Mouse (Mus musculus) hindbrain, embryonic 13.5 days (tissue): ENCODE measurements around the gene Ctdsp2. TPM values are rescaled to one million over a fixed set of nuclear protein-coding genes. Genes with fewer than 3 reads are reported as not detected.

Experiments
- ATAC-seq: fragments of 200-750 bp; cut with Nextera tagmentation; 2 replicates; pipeline ENCODE4 v1.8.0; 2017; ENCODE audit warnings: moderate TSS enrichment; ENCODE audit not compliant: low FRiP score
- H3K27ac ChIP-seq: fragments of 300-500 bp; sonication (generic); 2 replicates; pipeline ENCODE4 v1.5.1; 2015; ENCODE audit warnings: inconsistent platforms, mild to moderate bottlenecking, moderate library complexity
- H3K27me3 ChIP-seq: fragments of 300-500 bp; sonication (generic); 2 replicates; pipeline ENCODE4 v1.6.1; 2015; ENCODE audit warnings: mild to moderate bottlenecking, inconsistent platforms
- H3K36me3 ChIP-seq: fragments of 300-500 bp; sonication (generic); 2 replicates; pipeline ENCODE4 v1.6.1; 2015; ENCODE audit warnings: mild to moderate bottlenecking, inconsistent platforms
- H3K4me1 ChIP-seq: fragments of 300-500 bp; sonication (generic); replicated peaks from 2 replicates; pipeline ENCODE4 v1.6.1; 2015; ENCODE audit warnings: inconsistent platforms
- H3K4me2 ChIP-seq: fragments of 300-500 bp; sonication (generic); 2 replicates; pipeline ENCODE4 v1.6.1; 2015; ENCODE audit warnings: inconsistent platforms, mild to moderate bottlenecking, moderate library complexity
- H3K4me3 ChIP-seq: fragments of 300-500 bp; sonication (generic); 2 replicates; pipeline ENCODE4 v1.5.1; 2015; ENCODE audit warnings: mild to moderate bottlenecking, inconsistent platforms
- H3K9ac ChIP-seq: fragments of 300-500 bp; sonication (generic); 2 replicates; pipeline ENCODE4 v1.6.1; 2015; ENCODE audit warnings: mild to moderate bottlenecking, inconsistent platforms
- H3K9me3 ChIP-seq: fragments of 300-500 bp; sonication (generic); 2 replicates; pipeline ENCODE4 v1.6.1; 2016; ENCODE audit warnings: inconsistent platforms
- WGBS: fragments of 180-500 bp; shearing (Covaris S2); methylation state at CpG from one replicate; pipeline ENCODE4 v1.1.7; 2015; 5-methylcytosine and 5-hydroxymethylcytosine counted together
- polyA plus RNA-seq: library from polyadenylated mRNA; unstranded; fragments of >200 nt; fragmentation: Nextera tagmentation; extraction: Ambion mirVana; gene quantifications from 2 replicates; pipeline ENCODE4 v1.2.1, GENCODE M21; 2015

Gene Ctdsp2
- polyA plus RNA-seq = 18.9 and 19.8 TPM in 2 replicates

DNA sequence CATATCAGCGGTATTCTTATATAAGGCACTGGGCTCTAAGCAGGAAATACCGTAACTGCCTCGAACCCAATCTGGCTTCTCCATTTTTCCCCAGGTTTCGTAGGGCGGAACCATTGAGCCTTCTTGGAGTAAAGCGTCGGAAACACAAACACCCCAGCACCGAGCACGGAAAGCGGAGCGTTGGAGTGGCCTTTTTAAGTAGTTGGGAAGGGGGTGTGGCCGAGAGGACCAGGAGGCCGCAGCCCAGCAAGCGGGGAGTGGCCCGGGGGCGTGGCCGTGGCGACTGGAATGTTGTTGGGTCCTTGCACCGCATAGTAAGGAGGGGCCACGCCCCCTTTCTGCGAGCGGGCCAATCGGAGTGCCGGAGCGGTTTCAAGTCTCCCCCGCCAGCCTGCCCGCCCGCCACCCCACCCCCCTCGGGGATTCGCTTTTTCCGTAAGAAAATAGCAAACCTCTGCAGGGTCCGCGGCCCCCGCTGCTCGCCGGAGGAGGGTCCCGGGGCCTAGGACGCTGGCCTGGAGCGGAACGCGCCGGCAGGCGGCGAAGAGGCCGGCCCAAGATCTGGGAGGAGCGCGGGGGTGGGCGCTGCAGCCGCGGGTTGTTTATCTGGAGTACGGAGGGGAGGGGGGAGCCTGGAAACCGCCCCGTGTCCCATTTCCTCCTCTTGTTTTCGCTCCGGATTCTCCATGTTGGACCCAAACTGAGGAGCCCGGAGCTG, at the start of gene Ctdsp2:
Gene Ctdsp2, plus strand, starts transcription at position 441 of the 718 bp plus-strand sequence.
- H3K9me3 ChIP-seq = no peaks in the 10 kb centered on the region
- H3K4me3 ChIP-seq = peak within 1 kb of the TSS; percentile 93
- peak within 1 kb of the TSS; percentile 96 for H3K4me2 ChIP-seq
- peak within 1 kb of the TSS; percentile 100 for H3K27ac ChIP-seq
- H3K36me3 ChIP-seq = no peaks in the 10 kb centered on the region
- H3K9ac ChIP-seq = peak within 1 kb of the TSS; percentile 95
- peaks cover 38% of the 10 kb centered on the region for H3K27me3 ChIP-seq
- ATAC-seq = peak; percentile 92
- H3K4me1 ChIP-seq = peaks cover 43% of the 10 kb centered on the region
- WGBS = under 1% methylated on average over 48 of the region's 56 CpGs

DNA sequence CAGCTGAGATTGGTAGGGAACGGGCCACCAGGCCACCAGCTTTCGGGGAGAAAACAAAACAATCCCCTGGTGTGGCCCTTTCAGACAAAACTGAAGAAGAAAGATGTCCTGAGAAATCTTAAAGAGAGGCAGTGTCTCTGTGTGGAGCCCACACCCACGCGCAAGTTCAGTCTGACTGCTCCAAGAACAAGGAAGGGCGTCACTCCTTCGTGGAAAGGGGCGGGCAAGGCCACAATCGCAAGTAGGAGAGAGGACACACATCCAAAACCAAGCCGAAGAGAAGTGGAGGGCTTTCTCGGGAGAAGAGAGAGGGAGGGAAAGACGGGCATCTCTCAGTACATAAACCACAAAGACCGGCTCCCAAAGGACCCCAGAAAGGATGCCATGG, 49.7 kb upstream of the Ctdsp2 start:
- Histone ChIP-seq H3K4me3 (peak overlapping the region; percentile 55), H3K9me3 (no peaks in the 10 kb centered on the region), H3K36me3 (no peaks in the 10 kb centered on the region), H3K27me3 (peaks cover 56% of the 10 kb centered on the region), H3K27ac (no peak overlapping the region), H3K4me2 (peak overlapping the region; percentile 78), H3K9ac (peak overlapping the region; percentile 81), H3K4me1 (peaks cover 44% of the 10 kb centered on the region)
- ATAC-seq = no peak
- WGBS = 16% methylated on average over 12 of the region's 12 CpGs

DNA sequence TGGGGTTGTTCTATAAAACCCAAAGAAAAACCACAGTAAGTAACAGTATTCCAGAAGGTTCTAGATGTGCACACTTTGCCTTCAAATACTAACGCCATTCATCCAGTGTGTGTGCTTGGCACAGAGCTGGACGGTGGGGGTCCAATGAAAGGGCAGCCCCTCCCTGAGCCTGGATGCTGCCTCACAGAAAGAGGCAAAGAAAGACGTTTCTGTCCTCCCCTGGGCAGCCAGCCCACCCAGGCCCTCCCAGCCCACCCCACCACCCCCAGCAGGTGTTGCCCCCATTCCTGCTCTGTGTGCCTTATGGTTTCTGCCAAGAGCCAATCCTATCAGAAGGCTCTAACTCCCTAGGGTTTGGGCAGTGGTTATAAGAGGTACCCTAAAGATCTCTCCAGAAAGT, 49.0 kb upstream of the Ctdsp2 start:
- no peaks in the 10 kb centered on the region for H3K36me3 ChIP-seq
- peak overlapping the region; percentile 72; the same call in 1 of the 2 replicates for H3K27ac ChIP-seq
- no peak overlapping the region for H3K4me3 ChIP-seq
- 49% methylated on average over 3 of the region's 3 CpGs for WGBS
- peaks cover 44% of the 10 kb centered on the region for H3K4me1 ChIP-seq
- no peaks in the 10 kb centered on the region for H3K9me3 ChIP-seq
- peaks cover 59% of the 10 kb centered on the region for H3K27me3 ChIP-seq
- H3K4me2 ChIP-seq = peak overlapping the region; percentile 78; the same call in 1 of the 2 replicates
- 0 out of 2 replicates have a peak, but pooled peaks have one; percentile 19 for ATAC-seq
- no peak overlapping the region for H3K9ac ChIP-seq

- no peaks in the 10 kb centered on the region for H3K9me3 ChIP-seq
- peak overlapping the region; percentile 51 for H3K9ac ChIP-seq
- no peak for ATAC-seq
- 0 out of 2 replicates have a peak overlapping the region, but pooled peaks have one; percentile 7 for H3K4me2 ChIP-seq
- WGBS = 29% methylated on average over 15 of the region's 15 CpGs
- peaks cover 59% of the 10 kb centered on the region for H3K27me3 ChIP-seq
- no peak overlapping the region for H3K4me3 ChIP-seq
- peak overlapping the region; percentile 72 for H3K27ac ChIP-seq
- no peaks in the 10 kb centered on the region for H3K36me3 ChIP-seq
- H3K4me1 ChIP-seq = peaks cover 47% of the 10 kb centered on the region
These were observed 48.0 kb upstream of the Ctdsp2 start for GRCm38 (mm10) chr10:126930270-126931121.

- no peak overlapping the region for H3K4me3 ChIP-seq
- 62% methylated on average over 8 of the region's 8 CpGs for WGBS
- H3K4me2 ChIP-seq = no peak overlapping the region
- peaks cover 51% of the 10 kb centered on the region for H3K4me1 ChIP-seq
- no peak overlapping the region for H3K9ac ChIP-seq
- ATAC-seq = no peak
- peaks cover 52% of the 10 kb centered on the region for H3K27me3 ChIP-seq
- H3K27ac ChIP-seq = peak overlapping the region; percentile 53
- H3K36me3 ChIP-seq = no peaks in the 10 kb centered on the region
- H3K9me3 ChIP-seq = no peaks in the 10 kb centered on the region
These were observed 47.3 kb upstream of the Ctdsp2 start for GRCm38 (mm10) chr10:126931123-126931759.

DNA sequence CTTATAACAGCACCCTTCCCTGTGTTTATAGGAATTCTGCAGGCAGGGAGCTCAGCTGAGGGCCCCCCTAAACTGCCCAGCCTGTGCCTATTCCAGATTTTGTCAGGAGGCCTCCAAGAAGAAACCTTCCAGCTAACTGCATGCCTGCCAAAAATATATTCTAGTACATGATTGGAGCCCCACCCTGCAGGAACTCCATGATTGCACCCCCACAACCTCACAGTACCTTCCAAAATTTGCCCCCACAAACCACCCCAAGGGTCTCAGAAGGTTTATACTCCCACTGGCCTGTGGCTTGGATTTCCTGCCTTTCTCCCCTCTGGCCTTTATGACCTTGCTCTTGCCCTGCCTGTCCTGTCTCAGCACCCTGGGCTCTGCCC, 46.8 kb upstream of the Ctdsp2 start:
- Histone ChIP-seq H3K4me3 (no peak overlapping the region), H3K4me2 (no peak overlapping the region), H3K36me3 (no peaks in the 10 kb centered on the region), H3K27me3 (peaks cover 47% of the 10 kb centered on the region), H3K9me3 (no peaks in the 10 kb centered on the region), H3K9ac (no peak overlapping the region), H3K4me1 (peaks cover 47% of the 10 kb centered on the region), H3K27ac (peak overlapping the region; percentile 53; the same call in 1 of the 2 replicates)
- no peak for ATAC-seq

GRCm38 (mm10) chr10:126934561-126934960, 44.0 kb upstream of the Ctdsp2 start:
- Histone ChIP-seq H3K27ac (no peak overlapping the region), H3K36me3 (no peaks in the 10 kb centered on the region), H3K27me3 (peaks cover 21% of the 10 kb centered on the region), H3K4me3 (no peak overlapping the region), H3K9me3 (peaks cover 3% of the 10 kb centered on the region; the same call in 1 of the 2 replicates), H3K4me2 (no peak overlapping the region), H3K4me1 (peaks cover 19% of the 10 kb centered on the region), H3K9ac (no peak overlapping the region)
- ATAC-seq = no peak
- 91% methylated on average over 13 of the region's 13 CpGs for WGBS

- Histone ChIP-seq H3K9ac (no peak overlapping the region; the same call in 1 of the 2 replicates), H3K27ac (peak overlapping the region; percentile 48; the same call in 1 of the 2 replicates)
These were observed 43.4 kb upstream of the Ctdsp2 start for GRCm38 (mm10) chr10:126935121-126935520.

DNA sequence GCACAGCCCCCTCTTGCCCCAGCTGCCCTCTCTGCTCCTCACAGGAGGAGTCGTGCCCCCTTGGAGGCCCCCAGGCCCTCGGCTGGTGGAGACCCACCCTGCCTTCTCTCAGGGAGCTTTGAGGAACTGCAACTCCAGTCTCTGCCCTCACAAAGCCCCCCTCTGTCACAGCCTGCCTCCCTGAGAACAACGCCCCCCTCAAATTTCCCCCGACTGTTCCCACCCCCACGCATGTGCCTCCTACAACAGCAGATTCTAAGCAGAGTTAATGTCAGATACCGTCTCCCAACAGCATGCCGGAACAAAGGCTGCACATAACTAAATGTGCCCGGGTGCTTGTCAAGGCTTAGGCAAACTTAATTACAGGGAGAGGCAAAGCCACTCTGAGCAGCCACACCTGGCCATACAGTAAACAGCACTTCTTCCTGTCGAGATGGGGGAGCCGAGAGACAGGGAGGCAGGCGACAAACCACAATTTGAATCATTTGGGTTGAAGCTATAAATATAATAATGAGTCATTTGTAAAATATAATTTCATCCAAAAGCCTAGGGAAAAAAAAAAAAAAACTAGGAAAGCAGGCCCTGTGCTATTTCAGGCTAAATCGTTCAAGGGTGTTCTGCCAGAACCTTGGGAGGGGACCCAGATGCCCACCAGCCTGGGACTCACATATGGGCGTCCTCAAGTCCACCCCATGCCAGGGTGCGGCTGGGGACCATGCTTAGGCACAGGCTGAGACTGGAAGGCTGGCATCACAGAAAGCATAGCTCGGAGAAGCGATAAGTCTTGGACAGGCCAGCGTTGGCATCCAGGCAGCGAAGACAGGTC, 42.7 kb upstream of the Ctdsp2 start:
- no peak for ATAC-seq
- Histone ChIP-seq H3K27ac (peak overlapping the region; percentile 48; the same call in 1 of the 2 replicates), H3K4me2 (no peak overlapping the region), H3K27me3 (peaks cover 16% of the 10 kb centered on the region; the same call in 1 of the 2 replicates), H3K9me3 (peaks cover 3% of the 10 kb centered on the region; the same call in 1 of the 2 replicates), H3K36me3 (no peaks in the 10 kb centered on the region), H3K4me3 (no peak overlapping the region), H3K9ac (no peak overlapping the region; the same call in 1 of the 2 replicates), H3K4me1 (peaks cover 7% of the 10 kb centered on the region)
- 67% methylated on average over 18 of the region's 18 CpGs for WGBS

More at GRCm38 (mm10) chr10:126935121-126935520, 43.4 kb upstream of the Ctdsp2 start:
- no peak for ATAC-seq
- no peaks in the 10 kb centered on the region for H3K36me3 ChIP-seq
- H3K4me1 ChIP-seq = peaks cover 13% of the 10 kb centered on the region
- peaks cover 3% of the 10 kb centered on the region; the same call in 1 of the 2 replicates for H3K9me3 ChIP-seq
- WGBS = 79% methylated on average over 8 of the region's 8 CpGs
- H3K4me3 ChIP-seq = no peak overlapping the region
- H3K4me2 ChIP-seq = no peak overlapping the region
- peaks cover 17% of the 10 kb centered on the region; the same call in 1 of the 2 replicates for H3K27me3 ChIP-seq

GRCm38 (mm10) chr10:126940949-126941348, 37.6 kb upstream of the Ctdsp2 start:
- no peak for ATAC-seq
- H3K9ac ChIP-seq = no peak overlapping the region
- H3K36me3 ChIP-seq = no peaks in the 10 kb centered on the region
- no peaks in the 10 kb centered on the region for H3K4me1 ChIP-seq
- peaks cover 21% of the 10 kb centered on the region; the same call in 1 of the 2 replicates for H3K27me3 ChIP-seq
- H3K4me3 ChIP-seq = no peak overlapping the region
- H3K4me2 ChIP-seq = no peak overlapping the region
- WGBS = 81% methylated on average over 7 of the region's 7 CpGs
- H3K27ac ChIP-seq = no peak overlapping the region
- H3K9me3 ChIP-seq = peaks cover 8% of the 10 kb centered on the region; the same call in 1 of the 2 replicates

GRCm38 (mm10) chr10:126945531-126945930, 33.0 kb upstream of the Ctdsp2 start:
- no peaks in the 10 kb centered on the region for H3K36me3 ChIP-seq
- peaks cover 51% of the 10 kb centered on the region for H3K27me3 ChIP-seq
- H3K4me1 ChIP-seq = no peaks in the 10 kb centered on the region
- H3K27ac ChIP-seq = no peak overlapping the region
- no peak overlapping the region for H3K4me2 ChIP-seq
- H3K4me3 ChIP-seq = no peak overlapping the region
- 89% methylated on average over 5 of the region's 5 CpGs for WGBS
- ATAC-seq = no peak
- no peak overlapping the region for H3K9ac ChIP-seq
- peaks cover 10% of the 10 kb centered on the region; the same call in 1 of the 2 replicates for H3K9me3 ChIP-seq
